Mouse (Mus musculus) limb, embryonic 14.5 days (tissue): ENCODE measurements at regions not wholly inside any gene's neighbourhood (a gene's known extent, or its start where the extent isn't known, plus 50 kb on each side); places are given as distances from the start of the nearest gene placed in this dataset.

ENCODE experiments used
- ATAC-seq: fragments of 200-750 bp; cut with Nextera tagmentation; 2 replicates; pipeline ENCODE4 v1.8.0; 2017; ENCODE audit warnings: low read depth, moderate number of reproducible peaks, moderate TSS enrichment; ENCODE audit not compliant: low FRiP score
- DNase-seq: peaks from one replicate; pipeline ENCODE4 v3.0.0-alpha.2; 2015; ENCODE audit warnings: low spot score
- H3K27ac ChIP-seq: fragments of 300-500 bp; sonication (generic); replicated peaks from 2 replicates; pipeline ENCODE4 v1.5.1; 2014; ENCODE audit warnings: low read depth, mild to moderate bottlenecking, low read length, moderate library complexity, mixed read lengths
- H3K27me3 ChIP-seq: fragments of 300-500 bp; sonication (generic); 2 replicates; pipeline ENCODE4 v1.6.1; 2014; ENCODE audit warnings: low read length, mixed read lengths; ENCODE audit not compliant: control insufficient read depth, insufficient read depth
- H3K36me3 ChIP-seq: fragments of 300-500 bp; sonication (generic); 2 replicates; pipeline ENCODE4 v1.6.1; 2014; ENCODE audit warnings: mild to moderate bottlenecking, low read length, moderate library complexity, mixed read lengths; ENCODE audit not compliant: control insufficient read depth, insufficient read depth
- H3K4me1 ChIP-seq: fragments of 300-500 bp; sonication (generic); 2 replicates; pipeline ENCODE4 v1.6.1; 2014; ENCODE audit warnings: antibody characterized with exemption, low read length, mixed read lengths; ENCODE audit not compliant: control insufficient read depth, insufficient read depth
- H3K4me2 ChIP-seq: fragments of 300-500 bp; sonication (generic); replicated peaks from 2 replicates; pipeline ENCODE4 v1.6.1; 2014; ENCODE audit warnings: low read depth, mild to moderate bottlenecking, low read length, moderate library complexity; ENCODE audit not compliant: severe bottlenecking
- H3K4me3 ChIP-seq: fragments of 300-500 bp; sonication (generic); replicated peaks from 2 replicates; pipeline ENCODE4 v1.5.1; 2014; ENCODE audit warnings: low read length
- H3K9ac ChIP-seq: fragments of 300-500 bp; sonication (generic); 2 replicates; pipeline ENCODE4 v1.6.1; 2014; ENCODE audit warnings: mild to moderate bottlenecking, low read depth, low read length, moderate library complexity; ENCODE audit not compliant: severe bottlenecking
- H3K9me3 ChIP-seq: fragments of 300-500 bp; sonication (generic); 2 replicates; pipeline ENCODE4 v1.6.1; 2016; ENCODE audit warnings: low read length; ENCODE audit not compliant: control insufficient read depth
- POLR2A ChIP-seq: fragments of 200-500 bp; IDR thresholded peaks from 2 replicates; pipeline ENCODE4 v1.8.0; 2012; ENCODE audit warnings: inconsistent platforms, mild to moderate bottlenecking, moderate library complexity, borderline replicate concordance; ENCODE audit not compliant: insufficient read depth, insufficient read length; ENCODE audit errors: extremely low read depth
- WGBS: fragments of 180-500 bp; shearing (Covaris S2); extraction: QIAGEN DNeasy Blood & Tissue Kit; methylation state at CpG from one replicate; pipeline ENCODE4 v1.1.7; 2014; 5-methylcytosine and 5-hydroxymethylcytosine counted together

GRCm38 (mm10) chr17:7619641-7620040 is 207.5 kb downstream of the Fndc1 start:
- no peak overlapping the region for H3K4me2 ChIP-seq
- H3K9ac ChIP-seq, result no peak overlapping the region
- no peaks in the 10 kb centered on the region for H3K4me1 ChIP-seq
- no peak overlapping the region for H3K27ac ChIP-seq
- WGBS, result 65% methylated on average over 5 of the region's 5 CpGs
- no peaks in the 10 kb centered on the region for H3K27me3 ChIP-seq
- no peak for TF ChIP-seq POLR2A
- peak; percentile 60 for DNase-seq
- no peak overlapping the region for H3K4me3 ChIP-seq
- H3K9me3 ChIP-seq, result no peaks in the 10 kb centered on the region
- no peak for ATAC-seq
- H3K36me3 ChIP-seq, result no peaks in the 10 kb centered on the region

- Histone ChIP-seq H3K4me3 (no peak overlapping the region), H3K36me3 (no peaks in the 10 kb centered on the region), H3K4me1 (no peaks in the 10 kb centered on the region), H3K9me3 (no peaks in the 10 kb centered on the region), H3K9ac (no peak overlapping the region), H3K27me3 (no peaks in the 10 kb centered on the region), H3K27ac (no peak overlapping the region), H3K4me2 (no peak overlapping the region)
- DNase-seq, result no peak
- WGBS, result 68% methylated on average over 11 of the region's 11 CpGs
- no peak for ATAC-seq
- TF ChIP-seq POLR2A, result no peak
These were observed 219.1 kb downstream of the Fndc1 start for GRCm38 (mm10) chr17:7608046-7608445.

- WGBS, result 76% methylated on average over 4 of the region's 4 CpGs
- no peak for DNase-seq
- Histone ChIP-seq H3K27ac (no peak overlapping the region), H3K27me3 (no peaks in the 10 kb centered on the region), H3K36me3 (no peaks in the 10 kb centered on the region), H3K4me3 (no peak overlapping the region), H3K9me3 (no peaks in the 10 kb centered on the region), H3K4me2 (no peak overlapping the region), H3K9ac (no peak overlapping the region), H3K4me1 (no peaks in the 10 kb centered on the region)
- ATAC-seq, result no peak
- TF ChIP-seq POLR2A, result no peak
These were observed 219.7 kb downstream of the Fndc1 start for GRCm38 (mm10) chr17:7607431-7607830.

GRCm38 (mm10) chr17:7604813-7605504 is 219.7 kb upstream of the Unc93a2 start:
- no peaks in the 10 kb centered on the region for H3K27me3 ChIP-seq
- TF ChIP-seq POLR2A, result no peak
- H3K27ac ChIP-seq, result no peak overlapping the region
- no peaks in the 10 kb centered on the region for H3K4me1 ChIP-seq
- no peak overlapping the region for H3K4me2 ChIP-seq
- ATAC-seq (no peak), DNase-seq (no peak)
- no peak overlapping the region for H3K9ac ChIP-seq
- H3K36me3 ChIP-seq, result no peaks in the 10 kb centered on the region
- 31% methylated on average over 5 of the region's 5 CpGs for WGBS
- no peak overlapping the region for H3K4me3 ChIP-seq
- H3K9me3 ChIP-seq, result no peaks in the 10 kb centered on the region

- 90% methylated on average over 3 of the region's 3 CpGs for WGBS
- ATAC-seq (no peak), DNase-seq (no peak)
These were observed 218.8 kb upstream of the Unc93a2 start for GRCm38 (mm10) chr17:7604096-7604495.

More at GRCm38 (mm10) chr17:7604096-7604495, 218.8 kb upstream of the Unc93a2 start:
- Histone ChIP-seq H3K27me3 (no peaks in the 10 kb centered on the region), H3K27ac (no peak overlapping the region), H3K4me2 (no peak overlapping the region), H3K4me3 (no peak overlapping the region), H3K4me1 (no peaks in the 10 kb centered on the region), H3K36me3 (no peaks in the 10 kb centered on the region), H3K9me3 (no peaks in the 10 kb centered on the region), H3K9ac (no peak overlapping the region)
- no peak for TF ChIP-seq POLR2A
